Mouse (Mus musculus): ENCODE data around the gene Acad10. TPM values are rescaled to one million over a fixed set of nuclear protein-coding genes. Genes with fewer than 3 reads are reported as not detected.

Acad10 gene
- total RNA-seq, 4 experiments from 2014 or later: 12.7 to 14.7 (median 13.5) TPM

GRCm38 (mm10) chr5:121597332-121597731 is 63.0 kb downstream of the Acad10 start:
- DNase-seq (ENCODE audit: low spot score in 2 of 2): no peak

- DNase-seq (ENCODE audit: low spot score in 2 of 2): no peak
These were observed 64.1 kb downstream of the Acad10 start for GRCm38 (mm10) chr5:121596226-121596625.

- DNase-seq (ENCODE audit: low spot score in 2 of 2): no peak
These were observed 64.6 kb downstream of the Acad10 start for GRCm38 (mm10) chr5:121595758-121596157.

GRCm38 (mm10) chr5:121594714-121595313 is 65.5 kb downstream of the Acad10 start:
- no peak for DNase-seq (ENCODE audit: low spot score in 2 of 2)

GRCm38 (mm10) chr5:121593451-121594401 is 66.6 kb downstream of the Acad10 start, which contains the start of gene Aldh2:
Gene Aldh2, minus strand, starts transcription at chr5:121593824.
- DNase-seq (ENCODE audit: low spot score in 2 of 2): peak; percentile 75 to 90

GRCm38 (mm10) chr5:121592816-121593407 is 67.4 kb downstream of the Acad10 start:
- DNase-seq (ENCODE audit: low spot score in 2 of 2): no peak

- no peak for DNase-seq (ENCODE audit: low spot score in 2 of 2)
These were observed 68.1 kb downstream of the Acad10 start for GRCm38 (mm10) chr5:121592064-121592815.

GRCm38 (mm10) chr5:121591417-121592063 is 68.8 kb downstream of the Acad10 start:
- DNase-seq (ENCODE audit: low spot score in 2 of 2): no peak

GRCm38 (mm10) chr5:121589928-121590327 is 70.4 kb downstream of the Acad10 start:
- DNase-seq (ENCODE audit: low spot score in 2 of 2): no peak

GRCm38 (mm10) chr5:121586400-121587039 is 73.8 kb downstream of the Acad10 start:
- DNase-seq (ENCODE audit: low spot score in 2 of 2): peak; percentile 49 to 59

- no peak for DNase-seq (ENCODE audit: low spot score in 2 of 2)
These were observed 74.6 kb downstream of the Acad10 start for GRCm38 (mm10) chr5:121585699-121586098.

- no peak for DNase-seq (ENCODE audit: low spot score in 2 of 2)
These were observed 75.3 kb downstream of the Acad10 start for GRCm38 (mm10) chr5:121585005-121585404.

- DNase-seq (ENCODE audit: low spot score in 2 of 2): peak; percentile 96 to 97
These were observed 76.4 kb downstream of the Acad10 start for GRCm38 (mm10) chr5:121583765-121584501.

- no peak for DNase-seq (ENCODE audit: low spot score in 2 of 2)
These were observed 78.4 kb downstream of the Acad10 start for GRCm38 (mm10) chr5:121581945-121582344.

GRCm38 (mm10) chr5:121576927-121577488 is 83.3 kb downstream of the Acad10 start:
- peak; percentile 67 to 70 for DNase-seq (ENCODE audit: low spot score in 2 of 2)

GRCm38 (mm10) chr5:121575867-121576266 is 84.4 kb downstream of the Acad10 start:
- DNase-seq (ENCODE audit: low spot score in 2 of 2): no peak

- DNase-seq (ENCODE audit: low spot score in 2 of 2): no peak
These were observed 86.2 kb downstream of the Acad10 start for GRCm38 (mm10) chr5:121574145-121574544.
